Mouse (Mus musculus): ENCODE data around the gene Neurog1. TPM values are rescaled to one million over a fixed set of nuclear protein-coding genes. Genes with fewer than 3 reads are reported as not detected.

The Neurog1 gene
- total and polyA plus RNA-seq, 2 experiments from 2014 or later: not detected

- 4% methylated on average over 59 of the region's 59 CpGs for WGBS
- Histone ChIP-seq H3K27me3 (ENCODE audit: insufficient read depth, low read length) (peaks cover 90% of the 10 kb centered on the region), H3K4me3 (ENCODE audit: low read depth, low read length) (0 out of 2 replicates have a peak overlapping the region, but pooled peaks have one; percentile 32), H3K27ac (ENCODE audit: low read depth, low read length) (no peak overlapping the region), H3K4me1 (ENCODE audit: insufficient read depth) (no peaks in the 10 kb centered on the region; the same call in 1 of the 2 replicates), H3K36me3 (ENCODE audit: insufficient read depth) (no peaks in the 10 kb centered on the region), H3K9me3 (ENCODE audit: low read length) (no peaks in the 10 kb centered on the region), H3K4me2 (ENCODE audit: low read depth) (peak overlapping the region; percentile 56), H3K9ac (no peak overlapping the region)
- ATAC-seq (no peak), DNase-seq (no peak)
- no peak for TF ChIP-seq CTCF (IDR thresholded peaks at IDR 0.05; ENCODE audit: low read depth)
Observed at GRCm38 (mm10) chr13:56251176-56251923, 613 bp downstream of the Neurog1 start.

GRCm38 (mm10) chr13:56250551-56251161 lies 1.3 kb downstream of the Neurog1 start:
- no peaks in the 10 kb centered on the region for H3K9me3 ChIP-seq (ENCODE audit: low read length)
- no peaks in the 10 kb centered on the region for H3K36me3 ChIP-seq (ENCODE audit: insufficient read depth)
- WGBS: 4% methylated on average over 14 of the region's 14 CpGs
- no peak overlapping the region for H3K27ac ChIP-seq (ENCODE audit: low read depth, low read length)
- no peak overlapping the region for H3K4me3 ChIP-seq (ENCODE audit: low read depth, low read length)
- DNase-seq (no peak), ATAC-seq (no peak)
- no peaks in the 10 kb centered on the region; the same call in 1 of the 2 replicates for H3K4me1 ChIP-seq (ENCODE audit: insufficient read depth)
- no peak overlapping the region for H3K4me2 ChIP-seq (ENCODE audit: low read depth)
- H3K9ac ChIP-seq: no peak overlapping the region
- peaks cover 87% of the 10 kb centered on the region for H3K27me3 ChIP-seq (ENCODE audit: insufficient read depth, low read length)
- no peak for TF ChIP-seq CTCF (IDR thresholded peaks at IDR 0.05; ENCODE audit: low read depth)

GRCm38 (mm10) chr13:56249593-56250341 lies 2.2 kb downstream of the Neurog1 start:
- H3K36me3 ChIP-seq (ENCODE audit: insufficient read depth): no peaks in the 10 kb centered on the region
- DNase-seq (no peak), ATAC-seq (no peak)
- H3K9ac ChIP-seq: no peak overlapping the region
- no peak overlapping the region for H3K4me3 ChIP-seq (ENCODE audit: low read depth, low read length)
- H3K9me3 ChIP-seq (ENCODE audit: low read length): no peaks in the 10 kb centered on the region
- no peak overlapping the region for H3K4me2 ChIP-seq (ENCODE audit: low read depth)
- no peak overlapping the region for H3K27ac ChIP-seq (ENCODE audit: low read depth, low read length)
- TF ChIP-seq CTCF (IDR thresholded peaks at IDR 0.05; ENCODE audit: low read depth): no peak
- H3K27me3 ChIP-seq (ENCODE audit: insufficient read depth, low read length): peaks cover 79% of the 10 kb centered on the region
- 5% methylated on average over 13 of the region's 13 CpGs for WGBS
- no peaks in the 10 kb centered on the region; the same call in 1 of the 2 replicates for H3K4me1 ChIP-seq (ENCODE audit: insufficient read depth)

GRCm38 (mm10) chr13:56243104-56243503 lies 8.9 kb downstream of the Neurog1 start:
- Histone ChIP-seq H3K4me2 (ENCODE audit: low read depth) (no peak overlapping the region), H3K9ac (no peak overlapping the region), H3K9me3 (ENCODE audit: low read length) (no peaks in the 10 kb centered on the region), H3K27me3 (ENCODE audit: insufficient read depth, low read length) (peaks cover 14% of the 10 kb centered on the region), H3K36me3 (ENCODE audit: insufficient read depth) (no peaks in the 10 kb centered on the region), H3K4me1 (ENCODE audit: insufficient read depth) (no peaks in the 10 kb centered on the region), H3K4me3 (ENCODE audit: low read depth, low read length) (no peak overlapping the region), H3K27ac (ENCODE audit: low read depth, low read length) (no peak overlapping the region)
- no peak for DNase-seq
- 89% methylated on average over 5 of the region's 5 CpGs for WGBS
- no peak for TF ChIP-seq CTCF (IDR thresholded peaks at IDR 0.05; ENCODE audit: low read depth)
- no peak for ATAC-seq

- WGBS: 32% methylated on average over 16 of the region's 16 CpGs
- no peaks in the 10 kb centered on the region for H3K9me3 ChIP-seq (ENCODE audit: low read length)
- no peak for TF ChIP-seq CTCF (IDR thresholded peaks at IDR 0.05; ENCODE audit: low read depth)
- no peak overlapping the region for H3K4me3 ChIP-seq (ENCODE audit: low read depth, low read length)
- ATAC-seq (no peak), DNase-seq (no peak)
- no peak overlapping the region for H3K9ac ChIP-seq
- peaks cover 10% of the 10 kb centered on the region for H3K27me3 ChIP-seq (ENCODE audit: insufficient read depth, low read length)
- no peaks in the 10 kb centered on the region for H3K4me1 ChIP-seq (ENCODE audit: insufficient read depth)
- H3K36me3 ChIP-seq (ENCODE audit: insufficient read depth): no peaks in the 10 kb centered on the region
- H3K27ac ChIP-seq (ENCODE audit: low read depth, low read length): no peak overlapping the region
- H3K4me2 ChIP-seq (ENCODE audit: low read depth): no peak overlapping the region
Observed at GRCm38 (mm10) chr13:56240012-56240770, 11.8 kb downstream of the Neurog1 start.

GRCm38 (mm10) chr13:56237905-56238304 lies 14.1 kb downstream of the Neurog1 start:
- no peak overlapping the region for H3K4me3 ChIP-seq (ENCODE audit: low read depth, low read length)
- peaks cover 10% of the 10 kb centered on the region for H3K27me3 ChIP-seq (ENCODE audit: insufficient read depth, low read length)
- no peaks in the 10 kb centered on the region for H3K9me3 ChIP-seq (ENCODE audit: low read length)
- H3K4me1 ChIP-seq (ENCODE audit: insufficient read depth): no peaks in the 10 kb centered on the region
- TF ChIP-seq CTCF (IDR thresholded peaks at IDR 0.05; ENCODE audit: low read depth): no peak
- no peaks in the 10 kb centered on the region for H3K36me3 ChIP-seq (ENCODE audit: insufficient read depth)
- 88% methylated on average over 10 of the region's 10 CpGs for WGBS
- no peak overlapping the region for H3K4me2 ChIP-seq (ENCODE audit: low read depth)
- no peak for DNase-seq
- H3K9ac ChIP-seq: no peak overlapping the region
- ATAC-seq: no peak
- H3K27ac ChIP-seq (ENCODE audit: low read depth, low read length): no peak overlapping the region

All from forebrain, postnatal 0 days (tissue).